Mouse (Mus musculus) bone marrow macrophage, adult 2 months (primary cell): Measurements from ENCODE around the gene Scand1. TPM values are rescaled to one million over a fixed set of nuclear protein-coding genes. Genes with fewer than 3 reads are reported as not detected.

Experiments
- H3K27ac ChIP-seq: 2 replicates; pipeline ENCODE4 v1.5.1; 2012; ENCODE audit warnings: low read depth, low read length; ENCODE audit not compliant: insufficient read depth
- H3K4me1 ChIP-seq: 2 replicates; pipeline ENCODE4 v1.6.1; 2012; ENCODE audit warnings: low read length; ENCODE audit not compliant: control insufficient read depth, insufficient read depth
- H3K4me3 ChIP-seq: 2 replicates; pipeline ENCODE4 v1.5.1; 2012; ENCODE audit warnings: mild to moderate bottlenecking, low read length, moderate library complexity; ENCODE audit not compliant: insufficient read depth
- CTCF ChIP-seq: IDR thresholded peaks from 2 replicates; pipeline ENCODE4 v1.5.1; 2012; ENCODE audit warnings: low read depth, mild to moderate bottlenecking, low read length, moderate library complexity
- POLR2A ChIP-seq: IDR thresholded peaks from 2 replicates; pipeline ENCODE4 v1.6.1; 2012; ENCODE audit warnings: mild to moderate bottlenecking, low read depth, low read length, borderline replicate concordance
- polyA plus RNA-seq: library from polyadenylated mRNA; stranded (reverse); fragments of >200 nt; gene quantifications from 2 replicates; pipeline ENCODE4 v1.2.4, GENCODE M21; 2012; ENCODE audit not compliant: missing spikeins, insufficient read depth, insufficient read length

The Scand1 gene
- polyA plus RNA-seq, 1 experiment, result 77.0 TPM

DNA sequence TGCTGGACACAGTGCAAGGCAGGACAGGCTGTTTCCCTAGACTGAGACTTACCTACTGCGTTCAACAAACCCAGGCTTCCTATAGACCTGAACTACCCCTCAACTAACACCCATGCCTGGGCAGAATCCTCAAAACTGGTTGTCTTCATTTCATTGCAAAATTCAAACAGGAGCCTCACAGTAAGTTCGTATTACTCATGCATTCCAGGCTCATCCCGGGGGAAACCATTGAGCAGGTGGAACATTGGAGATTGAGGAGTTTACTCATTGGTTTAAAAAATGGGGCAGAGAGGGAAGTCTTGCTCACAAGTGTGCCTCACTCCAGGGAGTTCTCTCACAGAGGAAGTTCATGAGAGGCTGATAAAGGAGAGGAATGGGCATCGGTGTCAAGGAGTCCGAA is 2.0 kb downstream of the Scand1 start:
- Histone ChIP-seq H3K27ac (no peak overlapping the region), H3K4me1 (peaks cover 12% of the 10 kb centered on the region), H3K4me3 (no peak overlapping the region)
- TF ChIP-seq CTCF (no peak), POLR2A (no peak)

DNA sequence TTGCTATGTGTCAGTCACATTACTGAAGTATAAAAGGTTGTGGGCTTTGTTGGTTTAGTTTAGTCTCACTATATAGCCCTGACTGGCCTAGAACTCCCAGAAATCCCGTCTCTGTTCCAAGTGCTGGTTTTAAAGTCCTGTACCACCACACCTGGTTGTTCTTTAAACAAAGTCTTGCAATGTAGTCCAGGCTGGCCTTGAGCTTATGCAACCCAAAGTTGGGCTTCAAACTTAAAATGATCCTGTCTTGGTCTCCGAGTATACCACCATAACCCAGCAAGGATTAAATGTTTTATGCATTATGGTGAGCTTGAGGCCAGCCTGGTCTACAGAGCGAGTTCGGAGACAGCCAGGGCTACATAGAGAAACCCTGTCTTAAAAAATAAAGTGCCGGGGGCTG is 2.6 kb downstream of the Scand1 start:
- Histone ChIP-seq H3K4me3 (no peak overlapping the region), H3K4me1 (peaks cover 12% of the 10 kb centered on the region), H3K27ac (no peak overlapping the region)
- no peak for TF ChIP-seq POLR2A
- TF ChIP-seq CTCF, result no peak

DNA sequence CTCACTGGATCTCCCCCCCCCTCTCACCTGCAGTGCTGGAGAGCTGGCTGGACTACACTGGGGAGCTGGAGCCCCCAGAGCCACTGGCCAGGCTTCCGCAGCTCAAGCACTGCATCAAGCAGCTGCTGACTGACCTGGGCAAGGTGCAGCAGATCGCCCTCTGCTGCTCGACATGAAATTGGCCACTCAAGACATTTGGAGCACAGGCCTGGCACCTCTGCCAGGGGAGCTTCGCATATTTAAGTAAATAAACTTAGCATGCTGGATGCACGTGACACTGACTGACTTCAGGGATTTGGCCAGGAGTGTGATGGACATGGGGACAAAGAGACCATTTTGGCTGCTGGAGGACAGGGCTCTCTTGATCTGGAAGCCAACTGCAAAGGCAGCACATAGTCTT is 5.2 kb downstream of the Scand1 start:
- Histone ChIP-seq H3K27ac (no peak overlapping the region), H3K4me1 (peaks cover 9% of the 10 kb centered on the region), H3K4me3 (no peak overlapping the region)
- no peak for TF ChIP-seq CTCF
- no peak for TF ChIP-seq POLR2A

GRCm38 (mm10) chr2:156305818-156306217 is 6.7 kb downstream of the Scand1 start:
- Histone ChIP-seq H3K27ac (no peak overlapping the region), H3K4me3 (no peak overlapping the region), H3K4me1 (peaks cover 6% of the 10 kb centered on the region; the same call in 1 of the 2 replicates)
- TF ChIP-seq CTCF (peak; percentile 32; the same call in 1 of the 2 replicates), POLR2A (no peak)

DNA sequence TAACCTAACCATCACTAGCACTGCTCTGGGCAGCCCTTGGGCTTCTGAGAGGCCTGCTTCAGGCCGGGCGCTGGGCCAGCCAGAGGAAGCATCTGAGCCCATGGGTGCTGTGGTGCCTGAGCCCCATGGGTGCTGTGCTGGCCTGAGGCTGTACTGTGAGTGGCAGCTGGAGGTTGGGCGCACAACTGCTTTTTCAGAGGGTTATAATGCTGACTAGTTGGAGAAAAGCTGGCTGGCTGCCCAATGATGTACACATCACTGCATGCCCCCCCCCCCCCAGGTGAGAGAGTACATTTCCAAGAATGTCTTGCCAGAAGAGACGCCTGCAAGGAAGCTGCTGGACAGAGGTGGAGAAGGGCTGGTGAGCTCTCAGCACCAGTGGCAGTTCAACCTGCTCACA is 8.2 kb downstream of the Scand1 start:
- Histone ChIP-seq H3K27ac (no peak overlapping the region), H3K4me1 (peaks cover 7% of the 10 kb centered on the region), H3K4me3 (no peak overlapping the region)
- TF ChIP-seq POLR2A (no peak), CTCF (no peak)

DNA sequence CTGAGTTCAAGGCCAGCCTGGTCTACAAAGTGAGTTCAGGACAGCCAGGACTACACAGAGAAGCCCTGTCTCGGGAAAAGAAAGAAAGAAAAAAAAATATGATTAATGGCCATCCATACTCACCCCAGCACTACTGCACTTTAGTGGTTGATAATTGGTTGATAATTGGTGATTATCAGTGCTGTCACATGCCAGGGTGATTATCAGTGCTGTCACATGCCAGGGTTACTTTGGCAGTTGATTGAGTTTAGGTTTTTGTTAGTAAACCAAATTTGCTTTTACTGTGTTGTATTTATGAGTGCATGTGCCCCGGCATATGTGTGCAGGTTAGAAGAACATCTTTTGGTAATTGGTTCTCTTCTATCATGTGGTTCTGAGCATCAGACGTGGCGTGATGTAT is 10.4 kb downstream of the Scand1 start:
- no peak overlapping the region for H3K4me3 ChIP-seq
- no peak for TF ChIP-seq POLR2A
- no peak for TF ChIP-seq CTCF
- peaks cover 17% of the 10 kb centered on the region for H3K4me1 ChIP-seq
- H3K27ac ChIP-seq, result no peak overlapping the region

DNA sequence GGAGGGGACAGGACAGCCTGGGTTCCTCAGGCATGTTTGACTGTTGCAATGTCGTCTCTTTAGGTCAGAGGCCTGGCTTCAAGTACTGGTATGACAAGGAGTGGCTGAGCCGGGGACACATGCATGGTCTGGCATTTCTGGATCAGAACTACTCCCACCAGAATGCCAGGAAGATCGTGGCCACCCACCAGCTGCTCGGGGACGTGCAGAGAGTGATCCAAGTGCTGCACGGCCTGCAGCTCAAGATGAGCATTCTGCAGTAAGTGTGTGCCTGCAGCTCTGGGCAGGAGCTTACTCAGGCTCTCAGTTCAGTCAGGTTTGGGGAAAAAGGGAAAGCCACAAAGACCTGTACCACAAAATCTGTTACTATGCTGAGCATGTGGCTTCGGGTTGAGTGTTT is 14.0 kb downstream of the Scand1 start:
- H3K27ac ChIP-seq, result no peak overlapping the region
- TF ChIP-seq CTCF (no peak), POLR2A (no peak)
- H3K4me3 ChIP-seq, result no peak overlapping the region
- H3K4me1 ChIP-seq, result peaks cover 47% of the 10 kb centered on the region

- Histone ChIP-seq H3K4me1 (peaks cover 50% of the 10 kb centered on the region), H3K27ac (no peak overlapping the region), H3K4me3 (no peak overlapping the region)
- TF ChIP-seq POLR2A (no peak), CTCF (no peak)
Observed at GRCm38 (mm10) chr2:156297653-156298052, 14.9 kb downstream of the Scand1 start.

- Histone ChIP-seq H3K4me1 (peaks cover 50% of the 10 kb centered on the region), H3K27ac (peak overlapping the region; percentile 75), H3K4me3 (no peak overlapping the region)
- TF ChIP-seq CTCF (no peak), POLR2A (no peak)
Observed at GRCm38 (mm10) chr2:156296190-156296589, 16.3 kb downstream of the Scand1 start.

DNA sequence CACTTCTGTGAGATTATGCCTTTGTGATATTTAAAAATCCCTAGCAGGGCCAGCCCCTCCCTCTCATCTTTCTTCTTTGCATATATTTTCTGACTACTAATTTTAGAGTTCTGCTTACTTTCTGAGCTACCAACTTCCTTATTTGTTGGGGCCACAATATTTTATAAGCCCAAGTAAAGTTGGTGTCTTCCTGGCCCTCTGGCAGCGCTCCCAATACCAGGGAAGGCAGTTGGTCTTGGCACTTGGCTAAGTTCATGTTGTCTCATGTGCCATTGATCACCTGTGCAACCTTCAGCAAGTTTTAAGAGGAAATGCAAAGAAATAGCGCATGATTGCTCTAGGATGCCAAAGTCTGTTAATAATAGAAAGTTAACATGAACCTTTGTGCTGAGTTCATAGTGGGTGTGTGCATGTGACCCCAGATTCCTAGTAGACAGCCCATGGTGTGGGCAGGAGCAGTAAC is 16.9 kb downstream of the Scand1 start:
- Histone ChIP-seq H3K4me1 (peaks cover 52% of the 10 kb centered on the region), H3K27ac (peak overlapping the region; percentile 75), H3K4me3 (no peak overlapping the region)
- TF ChIP-seq POLR2A, result no peak
- TF ChIP-seq CTCF, result no peak

DNA sequence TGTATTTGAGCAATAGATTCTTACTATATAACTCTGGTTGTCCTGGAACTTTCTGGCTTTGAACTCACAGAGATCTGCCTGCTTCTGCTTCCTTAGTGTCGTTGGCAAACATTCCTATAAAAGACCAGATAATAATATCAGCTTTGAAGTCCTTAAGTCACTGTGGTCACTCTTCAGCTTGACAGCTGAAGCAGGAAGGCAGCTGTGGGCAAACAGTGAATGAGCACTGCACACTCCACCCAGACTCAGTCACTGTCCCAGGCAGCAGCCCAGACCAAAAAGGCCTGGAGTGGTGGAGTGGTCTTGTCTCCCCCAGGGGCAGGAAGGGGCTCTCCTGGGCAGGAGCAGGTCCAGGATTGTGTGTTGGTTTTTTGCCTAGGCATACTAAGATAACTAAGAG is 20.5 kb downstream of the Scand1 start:
- H3K27ac ChIP-seq, result no peak overlapping the region
- no peak overlapping the region for H3K4me3 ChIP-seq
- no peak for TF ChIP-seq POLR2A
- no peak for TF ChIP-seq CTCF
- peaks cover 36% of the 10 kb centered on the region for H3K4me1 ChIP-seq
